Mouse (Mus musculus) embryonic facial prominence, embryonic 11.5 days (tissue): ENCODE measurements at regions not wholly inside any gene's neighbourhood (a gene's known extent, or its start where the extent isn't known, plus 50 kb on each side); places are given as distances from the start of the nearest gene placed in this dataset.

ENCODE experiments used
- ATAC-seq: fragments of 200-750 bp; cut with Nextera tagmentation; replicated peaks from 2 replicates; pipeline ENCODE4 v1.8.0; 2017; ENCODE audit warnings: low read depth; ENCODE audit not compliant: insufficient number of reproducible peaks, low FRiP score, low TSS enrichment
- DNase-seq: peaks from one replicate; pipeline ENCODE4 v3.0.0-alpha.2; 2015; ENCODE audit warnings: low spot score
- H3K27ac ChIP-seq: fragments of 300-500 bp; sonication (generic); replicated peaks from 2 replicates; pipeline ENCODE4 v1.5.1; 2014; ENCODE audit warnings: mild to moderate bottlenecking, low read depth, low read length, control low read depth
- H3K27me3 ChIP-seq: fragments of 300-500 bp; sonication (generic); 2 replicates; pipeline ENCODE4 v1.6.1; 2014; ENCODE audit warnings: mild to moderate bottlenecking, low read length, moderate library complexity, mixed read lengths; ENCODE audit not compliant: control insufficient read depth, insufficient read depth
- H3K36me3 ChIP-seq: fragments of 300-500 bp; sonication (generic); replicated peaks from 2 replicates; pipeline ENCODE4 v1.6.1; 2014; ENCODE audit warnings: low read depth, mild to moderate bottlenecking, low read length, moderate library complexity, mixed read lengths; ENCODE audit not compliant: control insufficient read depth, insufficient read depth
- H3K4me1 ChIP-seq: fragments of 300-500 bp; sonication (generic); 2 replicates; pipeline ENCODE4 v1.6.1; 2014; ENCODE audit warnings: low read length, mixed read lengths; ENCODE audit not compliant: control insufficient read depth, insufficient read depth
- H3K4me2 ChIP-seq: fragments of 300-500 bp; sonication (generic); 2 replicates; pipeline ENCODE4 v1.6.1; 2014; ENCODE audit warnings: low read depth, mild to moderate bottlenecking, control low read depth, low read length, moderate library complexity
- H3K4me3 ChIP-seq: fragments of 300-500 bp; sonication (generic); 2 replicates; pipeline ENCODE4 v1.5.1; 2014; ENCODE audit warnings: low read depth, low read length, control low read depth
- H3K9ac ChIP-seq: fragments of 300-500 bp; sonication (generic); replicated peaks from 2 replicates; pipeline ENCODE4 v1.6.1; 2014; ENCODE audit warnings: mild to moderate bottlenecking, control low read depth, low read length
- H3K9me3 ChIP-seq: fragments of 300-500 bp; sonication (generic); replicated peaks from 2 replicates; pipeline ENCODE4 v1.6.1; 2016; ENCODE audit warnings: mild to moderate bottlenecking, low read length, inconsistent platforms, mixed read lengths; ENCODE audit not compliant: control insufficient read depth
- WGBS: fragments of 180-500 bp; shearing (Covaris S2); extraction: QIAGEN DNeasy Blood & Tissue Kit; methylation state at CpG from one replicate; pipeline ENCODE4 v1.1.7; 2014; 5-methylcytosine and 5-hydroxymethylcytosine counted together

- ATAC-seq (no peak), DNase-seq (no peak)
- no peak overlapping the region for H3K27ac ChIP-seq
- H3K4me3 ChIP-seq = no peak overlapping the region
- 81% methylated on average over 4 of the region's 4 CpGs for WGBS
- H3K36me3 ChIP-seq = no peaks in the 10 kb centered on the region
- H3K9me3 ChIP-seq = no peaks in the 10 kb centered on the region
- H3K4me2 ChIP-seq = no peak overlapping the region
- no peaks in the 10 kb centered on the region for H3K27me3 ChIP-seq
- H3K4me1 ChIP-seq = no peaks in the 10 kb centered on the region; the same call in 1 of the 2 replicates
- no peak overlapping the region for H3K9ac ChIP-seq
Observed at GRCm38 (mm10) chr10:19498112-19498511, 93.6 kb upstream of the Ifngr1 start.

- H3K9ac ChIP-seq = no peak overlapping the region
- H3K4me2 ChIP-seq = no peak overlapping the region
- H3K27me3 ChIP-seq = no peaks in the 10 kb centered on the region
- no peak for ATAC-seq
- DNase-seq = no peak
- no peaks in the 10 kb centered on the region for H3K4me1 ChIP-seq
- no peaks in the 10 kb centered on the region for H3K9me3 ChIP-seq
- H3K36me3 ChIP-seq = no peaks in the 10 kb centered on the region
- WGBS = 87% methylated on average over 4 of the region's 4 CpGs
- H3K27ac ChIP-seq = no peak overlapping the region
- no peak overlapping the region for H3K4me3 ChIP-seq
Observed at GRCm38 (mm10) chr10:19502874-19503273, 88.9 kb upstream of the Ifngr1 start.

DNA sequence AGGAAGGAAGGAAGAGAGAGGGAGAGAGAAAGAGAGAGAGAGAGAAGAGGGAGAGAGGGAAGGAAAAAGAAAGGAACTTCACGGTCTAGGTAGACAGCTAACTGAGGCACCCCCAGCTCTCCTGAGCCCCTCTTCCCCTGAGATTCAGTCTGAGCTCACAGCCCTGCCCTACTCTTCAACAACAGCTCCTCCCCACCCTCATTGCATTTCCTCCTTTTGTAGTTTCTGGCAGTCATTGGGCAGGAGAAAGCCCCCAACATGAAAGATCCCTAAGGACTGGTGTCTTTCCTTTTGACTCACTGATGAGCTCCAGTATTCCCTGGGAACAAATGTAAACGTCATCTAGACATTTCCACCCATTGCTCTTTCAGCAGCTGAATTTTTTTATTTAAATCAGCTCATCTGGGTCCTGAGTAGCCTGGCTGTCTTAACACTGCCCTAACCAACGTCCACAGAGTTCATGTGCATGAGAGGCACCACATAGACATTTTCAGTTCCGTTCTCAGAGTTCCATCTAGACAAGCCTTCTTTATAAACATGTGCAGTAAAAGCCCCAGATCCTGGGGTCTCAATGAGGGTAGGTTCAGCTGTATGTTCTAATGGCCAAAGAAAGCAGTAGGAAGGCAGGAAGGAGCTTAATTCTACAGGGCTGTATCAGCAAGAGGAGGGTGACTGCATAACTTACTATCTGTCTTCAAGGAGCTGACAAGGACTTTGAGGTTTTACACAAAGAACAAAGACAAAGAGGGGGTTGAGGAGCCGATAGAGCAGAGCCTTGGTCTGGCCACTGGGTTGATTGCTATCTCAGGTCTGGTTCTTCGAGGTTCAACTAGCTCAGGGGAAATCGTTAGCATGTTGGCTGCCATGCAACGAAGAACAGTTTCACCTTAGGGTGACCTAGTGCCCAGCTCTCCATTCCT, 87.6 kb upstream of the Ifngr1 start:
- Histone ChIP-seq H3K36me3 (no peaks in the 10 kb centered on the region), H3K4me1 (no peaks in the 10 kb centered on the region), H3K27ac (no peak overlapping the region), H3K4me3 (no peak overlapping the region), H3K9ac (no peak overlapping the region), H3K9me3 (no peaks in the 10 kb centered on the region), H3K4me2 (no peak overlapping the region), H3K27me3 (no peaks in the 10 kb centered on the region)
- 67% methylated on average over 8 of the region's 8 CpGs for WGBS
- DNase-seq (no peak), ATAC-seq (no peak)

- Histone ChIP-seq H3K9me3 (no peaks in the 10 kb centered on the region), H3K27me3 (no peaks in the 10 kb centered on the region), H3K4me3 (no peak overlapping the region), H3K4me2 (no peak overlapping the region), H3K36me3 (no peaks in the 10 kb centered on the region), H3K4me1 (no peaks in the 10 kb centered on the region), H3K9ac (no peak overlapping the region), H3K27ac (no peak overlapping the region)
- no peak for DNase-seq
- no peak for ATAC-seq
- 92% methylated on average over 1 of the region's 1 CpGs for WGBS
Observed at GRCm38 (mm10) chr10:19505174-19505573, 86.6 kb upstream of the Ifngr1 start.

GRCm38 (mm10) chr10:19505979-19506378, 85.8 kb upstream of the Ifngr1 start:
- Histone ChIP-seq H3K27ac (no peak overlapping the region), H3K27me3 (no peaks in the 10 kb centered on the region), H3K4me2 (no peak overlapping the region), H3K4me3 (no peak overlapping the region), H3K9ac (no peak overlapping the region), H3K36me3 (no peaks in the 10 kb centered on the region), H3K4me1 (no peaks in the 10 kb centered on the region), H3K9me3 (no peaks in the 10 kb centered on the region)
- ATAC-seq (no peak), DNase-seq (no peak)
- 81% methylated on average over 6 of the region's 6 CpGs for WGBS

GRCm38 (mm10) chr10:19506434-19506833, 85.3 kb upstream of the Ifngr1 start:
- Histone ChIP-seq H3K9me3 (no peaks in the 10 kb centered on the region), H3K36me3 (no peaks in the 10 kb centered on the region), H3K27ac (no peak overlapping the region), H3K4me1 (no peaks in the 10 kb centered on the region), H3K9ac (no peak overlapping the region), H3K4me3 (no peak overlapping the region), H3K27me3 (no peaks in the 10 kb centered on the region), H3K4me2 (no peak overlapping the region)
- ATAC-seq (no peak), DNase-seq (no peak)

DNA sequence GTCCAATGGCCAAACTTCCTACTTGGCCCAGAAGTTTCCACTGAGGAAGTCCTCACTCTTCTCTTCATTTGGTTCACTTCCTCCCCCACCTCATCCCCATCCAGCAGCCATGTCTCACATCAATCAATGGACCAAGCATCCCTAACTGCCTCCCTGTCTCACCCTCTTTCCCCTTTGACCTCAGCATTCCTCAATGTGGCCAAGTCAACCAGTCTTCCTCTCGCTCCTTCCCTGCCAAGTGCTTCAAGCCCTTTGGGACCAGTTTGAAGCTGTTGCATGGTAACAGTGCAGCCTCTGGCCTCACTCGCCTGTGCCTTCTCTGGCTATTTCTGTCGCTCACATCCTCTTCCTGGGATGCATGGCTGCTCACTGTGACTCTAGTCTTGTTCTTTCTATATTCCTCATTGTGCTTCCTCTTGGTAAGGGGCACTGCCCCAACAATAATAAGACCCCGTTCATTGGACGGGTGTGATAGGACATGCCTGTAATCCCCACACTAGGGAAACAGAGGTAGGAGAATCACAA, 83.5 kb upstream of the Ifngr1 start:
- no peak overlapping the region for H3K27ac ChIP-seq
- H3K9ac ChIP-seq = no peak overlapping the region
- H3K27me3 ChIP-seq = no peaks in the 10 kb centered on the region
- no peaks in the 10 kb centered on the region for H3K9me3 ChIP-seq
- ATAC-seq = no peak
- DNase-seq = no peak
- no peaks in the 10 kb centered on the region for H3K36me3 ChIP-seq
- 68% methylated on average over 5 of the region's 5 CpGs for WGBS
- H3K4me2 ChIP-seq = no peak overlapping the region
- H3K4me3 ChIP-seq = no peak overlapping the region
- no peaks in the 10 kb centered on the region for H3K4me1 ChIP-seq

DNA sequence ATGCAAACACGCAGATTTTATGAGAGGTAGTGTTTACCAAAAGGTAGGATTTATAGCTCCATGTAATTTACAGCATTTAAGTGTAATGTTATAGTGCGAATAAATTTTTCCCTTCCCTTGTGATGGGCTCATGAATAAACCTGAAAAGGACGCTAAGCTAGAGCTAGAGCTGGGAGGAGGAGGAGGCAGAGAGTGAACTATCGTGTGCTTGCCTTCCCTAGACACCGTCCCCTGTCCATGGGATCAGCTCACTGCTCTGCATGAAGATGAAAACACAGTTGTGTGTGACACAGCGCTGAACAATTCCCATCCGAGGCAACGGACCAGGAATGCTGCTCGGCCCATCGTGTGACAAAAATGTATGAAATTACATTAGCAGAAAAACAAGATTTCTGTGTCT, 81.7 kb upstream of the Ifngr1 start:
- H3K4me1 ChIP-seq = no peaks in the 10 kb centered on the region
- WGBS = 80% methylated on average over 10 of the region's 10 CpGs
- H3K36me3 ChIP-seq = no peaks in the 10 kb centered on the region

More for the DNA sequence above, 81.7 kb upstream of the Ifngr1 start:
- Histone ChIP-seq H3K4me2 (no peak overlapping the region), H3K27ac (no peak overlapping the region), H3K27me3 (no peaks in the 10 kb centered on the region), H3K4me3 (no peak overlapping the region), H3K9me3 (no peaks in the 10 kb centered on the region), H3K9ac (no peak overlapping the region)
- ATAC-seq (no peak), DNase-seq (no peak)
